Mouse (Mus musculus): ENCODE measurements around the gene Isyna1. TPM values are rescaled to one million over a fixed set of nuclear protein-coding genes. Genes with fewer than 3 reads are reported as not detected.
A peak's percentile ranks its signal among the peaks of the same experiment; 100 is the strongest.

Isyna1 gene
- 113 and 115 TPM in 2 replicates for polyA plus RNA-seq (2015; fragmentation: Nextera tagmentation; extraction: Ambion mirVana)

GRCm38 (mm10) chr8:70593961-70594609 lies at the start of gene Isyna1:
TSS of gene Isyna1 (plus strand) at chr8:70594373.
- peaks cover 59% of the 10 kb centered on the region for H3K4me1 ChIP-seq (replicated peaks)
- ATAC-seq (ENCODE audit: low read depth), result peak; percentile 81
- H3K4me2 ChIP-seq, result peak within 1 kb of the TSS; percentile 99
- H3K27me3 ChIP-seq, result peaks cover 15% of the 10 kb centered on the region
- peak within 1 kb of the TSS; percentile 67 for H3K4me3 ChIP-seq
- H3K36me3 ChIP-seq, result peaks cover 47% of the 10 kb centered on the region
- peak within 1 kb of the TSS; percentile 80 for H3K9ac ChIP-seq
- WGBS, result under 1% methylated on average over 40 of the region's 40 CpGs
- H3K27ac ChIP-seq (replicated peaks), result peak within 1 kb of the TSS; percentile 75
- H3K9me3 ChIP-seq, result no peaks in the 10 kb centered on the region

- no peaks in the 10 kb centered on the region for H3K36me3 ChIP-seq
- peaks cover 28% of the 10 kb centered on the region for H3K4me1 ChIP-seq (replicated peaks)
- H3K27ac ChIP-seq (replicated peaks), result no peak overlapping the region
- WGBS, result 92% methylated on average over 4 of the region's 4 CpGs
- H3K9me3 ChIP-seq, result no peaks in the 10 kb centered on the region
- no peak for ATAC-seq (ENCODE audit: low read depth)
- no peak overlapping the region for H3K4me2 ChIP-seq
- no peak overlapping the region for H3K9ac ChIP-seq
- no peaks in the 10 kb centered on the region for H3K27me3 ChIP-seq
- no peak overlapping the region for H3K4me3 ChIP-seq
Measured at GRCm38 (mm10) chr8:70546412-70546811, 47.8 kb upstream of the Isyna1 start.

GRCm38 (mm10) chr8:70547762-70548161 lies 46.4 kb upstream of the Isyna1 start:
- no peaks in the 10 kb centered on the region for H3K36me3 ChIP-seq
- H3K27me3 ChIP-seq, result no peaks in the 10 kb centered on the region
- H3K4me2 ChIP-seq, result no peak overlapping the region
- WGBS, result 88% methylated on average over 6 of the region's 6 CpGs
- H3K9ac ChIP-seq, result no peak overlapping the region
- H3K9me3 ChIP-seq, result no peaks in the 10 kb centered on the region
- H3K4me1 ChIP-seq (replicated peaks), result peaks cover 26% of the 10 kb centered on the region
- H3K4me3 ChIP-seq, result no peak overlapping the region
- H3K27ac ChIP-seq (replicated peaks), result no peak overlapping the region
- ATAC-seq (ENCODE audit: low read depth), result no peak

- 91% methylated on average over 10 of the region's 10 CpGs for WGBS
- H3K27me3 ChIP-seq, result no peaks in the 10 kb centered on the region
- no peak overlapping the region for H3K4me2 ChIP-seq
- H3K36me3 ChIP-seq, result no peaks in the 10 kb centered on the region
- H3K9me3 ChIP-seq, result no peaks in the 10 kb centered on the region
- H3K4me1 ChIP-seq (replicated peaks), result peaks cover 32% of the 10 kb centered on the region
- H3K4me3 ChIP-seq, result no peak overlapping the region
- H3K9ac ChIP-seq, result no peak overlapping the region
- no peak overlapping the region for H3K27ac ChIP-seq (replicated peaks)
- ATAC-seq (ENCODE audit: low read depth), result no peak
Measured at GRCm38 (mm10) chr8:70549412-70550184, 44.6 kb upstream of the Isyna1 start.

GRCm38 (mm10) chr8:70551558-70552161 lies 42.5 kb upstream of the Isyna1 start:
- no peaks in the 10 kb centered on the region for H3K27me3 ChIP-seq
- no peaks in the 10 kb centered on the region for H3K9me3 ChIP-seq
- no peaks in the 10 kb centered on the region for H3K36me3 ChIP-seq
- peaks cover 27% of the 10 kb centered on the region for H3K4me1 ChIP-seq (replicated peaks)
- 0 out of 2 replicates have a peak overlapping the region, but pooled peaks have one; percentile 1 for H3K27ac ChIP-seq (replicated peaks)
- ATAC-seq (ENCODE audit: low read depth), result no peak
- no peak overlapping the region for H3K4me3 ChIP-seq
- WGBS, result 75% methylated on average over 3 of the region's 3 CpGs
- H3K4me2 ChIP-seq, result no peak overlapping the region
- H3K9ac ChIP-seq, result no peak overlapping the region

GRCm38 (mm10) chr8:70552836-70553235 lies 41.3 kb upstream of the Isyna1 start:
- WGBS, result 61% methylated on average over 1 of the region's 1 CpGs
- Histone ChIP-seq H3K9me3 (no peaks in the 10 kb centered on the region), H3K9ac (no peak overlapping the region)

GRCm38 (mm10) chr8:70553740-70554139 lies 40.4 kb upstream of the Isyna1 start:
- Histone ChIP-seq H3K27ac (replicated peaks) (peak overlapping the region; percentile 54), H3K4me1 (replicated peaks) (peaks cover 34% of the 10 kb centered on the region), H3K27me3 (no peaks in the 10 kb centered on the region), H3K36me3 (no peaks in the 10 kb centered on the region), H3K4me3 (no peak overlapping the region), H3K9ac (no peak overlapping the region), H3K4me2 (no peak overlapping the region), H3K9me3 (no peaks in the 10 kb centered on the region)
- no peak for ATAC-seq (ENCODE audit: low read depth)

More at GRCm38 (mm10) chr8:70552836-70553235, 41.3 kb upstream of the Isyna1 start:
- H3K4me2 ChIP-seq, result no peak overlapping the region
- no peaks in the 10 kb centered on the region for H3K36me3 ChIP-seq
- H3K4me3 ChIP-seq, result no peak overlapping the region
- H3K27ac ChIP-seq (replicated peaks), result no peak overlapping the region
- peaks cover 34% of the 10 kb centered on the region for H3K4me1 ChIP-seq (replicated peaks)
- ATAC-seq (ENCODE audit: low read depth), result no peak
- H3K27me3 ChIP-seq, result no peaks in the 10 kb centered on the region

- H3K4me2 ChIP-seq, result no peak overlapping the region
- no peaks in the 10 kb centered on the region for H3K27me3 ChIP-seq
- no peak overlapping the region for H3K4me3 ChIP-seq
- H3K36me3 ChIP-seq, result no peaks in the 10 kb centered on the region
- H3K9ac ChIP-seq, result no peak overlapping the region
- 91% methylated on average over 4 of the region's 4 CpGs for WGBS
- H3K4me1 ChIP-seq (replicated peaks), result peaks cover 34% of the 10 kb centered on the region
- H3K9me3 ChIP-seq, result no peaks in the 10 kb centered on the region
- no peak for ATAC-seq (ENCODE audit: low read depth)
- H3K27ac ChIP-seq (replicated peaks), result no peak overlapping the region
Measured at GRCm38 (mm10) chr8:70555079-70555747, 39.0 kb upstream of the Isyna1 start.

- 80% methylated on average over 4 of the region's 4 CpGs for WGBS
- no peak overlapping the region for H3K4me2 ChIP-seq
- H3K27me3 ChIP-seq, result no peaks in the 10 kb centered on the region
- no peaks in the 10 kb centered on the region for H3K9me3 ChIP-seq
- H3K36me3 ChIP-seq, result no peaks in the 10 kb centered on the region
- H3K9ac ChIP-seq, result no peak overlapping the region
- H3K27ac ChIP-seq (replicated peaks), result peak overlapping the region; percentile 28; the same call in 1 of the 2 replicates
- no peak for ATAC-seq (ENCODE audit: low read depth)
- H3K4me1 ChIP-seq (replicated peaks), result peaks cover 35% of the 10 kb centered on the region
- H3K4me3 ChIP-seq, result no peak overlapping the region
Measured at GRCm38 (mm10) chr8:70558334-70558733, 35.8 kb upstream of the Isyna1 start.

GRCm38 (mm10) chr8:70558983-70559382 lies 35.2 kb upstream of the Isyna1 start:
- WGBS, result 76% methylated on average over 3 of the region's 3 CpGs
- Histone ChIP-seq H3K4me2 (no peak overlapping the region), H3K36me3 (no peaks in the 10 kb centered on the region), H3K9me3 (no peaks in the 10 kb centered on the region), H3K27me3 (no peaks in the 10 kb centered on the region), H3K9ac (no peak overlapping the region), H3K27ac (replicated peaks) (no peak overlapping the region), H3K4me1 (replicated peaks) (peaks cover 28% of the 10 kb centered on the region), H3K4me3 (no peak overlapping the region)
- no peak for ATAC-seq (ENCODE audit: low read depth)

GRCm38 (mm10) chr8:70560096-70560495 lies 34.1 kb upstream of the Isyna1 start:
- H3K4me1 ChIP-seq (replicated peaks), result peaks cover 32% of the 10 kb centered on the region
- no peak overlapping the region for H3K9ac ChIP-seq
- H3K27me3 ChIP-seq, result no peaks in the 10 kb centered on the region
- no peak overlapping the region for H3K4me2 ChIP-seq
- H3K36me3 ChIP-seq, result no peaks in the 10 kb centered on the region
- H3K27ac ChIP-seq (replicated peaks), result no peak overlapping the region
- no peaks in the 10 kb centered on the region for H3K9me3 ChIP-seq
- no peak overlapping the region for H3K4me3 ChIP-seq
- 85% methylated on average over 2 of the region's 2 CpGs for WGBS
- no peak for ATAC-seq (ENCODE audit: low read depth)

- Histone ChIP-seq H3K27ac (replicated peaks) (no peak overlapping the region), H3K27me3 (no peaks in the 10 kb centered on the region), H3K9me3 (no peaks in the 10 kb centered on the region), H3K4me1 (replicated peaks) (peaks cover 37% of the 10 kb centered on the region), H3K4me3 (no peak overlapping the region), H3K36me3 (no peaks in the 10 kb centered on the region), H3K9ac (no peak overlapping the region), H3K4me2 (no peak overlapping the region)
- 80% methylated on average over 3 of the region's 3 CpGs for WGBS
- no peak for ATAC-seq (ENCODE audit: low read depth)
Measured at GRCm38 (mm10) chr8:70560564-70560963, 33.6 kb upstream of the Isyna1 start.

Data from neural tube, embryonic 13.5 days (tissue).